Mouse (Mus musculus) limb, embryonic 15.5 days (tissue): ENCODE measurements around the gene Slc35f3. TPM values are rescaled to one million over a fixed set of nuclear protein-coding genes. Genes with fewer than 3 reads are reported as not detected.
A peak's percentile ranks its signal among the peaks of the same experiment; 100 is the strongest.
"Not testable (repeated sequence)": the region's sequence is repeated elsewhere in the genome, so short reads cannot be mapped to it uniquely, and the experiment has no call there.

Source experiments
- ATAC-seq: fragments of 200-750 bp; cut with Nextera tagmentation; 2 replicates; pipeline ENCODE4 v1.8.0; 2017; ENCODE audit warnings: low read depth, moderate TSS enrichment; ENCODE audit not compliant: insufficient number of reproducible peaks, low FRiP score, low TSS enrichment
- H3K27ac ChIP-seq: fragments of 300-500 bp; sonication (generic); 2 replicates; pipeline ENCODE4 v1.5.1; 2015; ENCODE audit warnings: moderate library complexity, mild to moderate bottlenecking, inconsistent platforms
- H3K27me3 ChIP-seq: fragments of 300-500 bp; sonication (generic); 2 replicates; pipeline ENCODE4 v1.6.1; 2015; ENCODE audit warnings: inconsistent platforms
- H3K36me3 ChIP-seq: fragments of 300-500 bp; sonication (generic); 2 replicates; pipeline ENCODE4 v1.6.1; 2015; ENCODE audit warnings: inconsistent platforms
- H3K4me1 ChIP-seq: fragments of 300-500 bp; sonication (generic); 2 replicates; pipeline ENCODE4 v1.6.1; 2015; ENCODE audit warnings: inconsistent platforms
- H3K4me2 ChIP-seq: fragments of 300-500 bp; sonication (generic); 2 replicates; pipeline ENCODE4 v1.6.1; 2015; ENCODE audit warnings: mild to moderate bottlenecking, inconsistent platforms
- H3K4me3 ChIP-seq: fragments of 300-500 bp; sonication (generic); 2 replicates; pipeline ENCODE4 v1.5.1; 2015; ENCODE audit warnings: mild to moderate bottlenecking, inconsistent platforms
- H3K9ac ChIP-seq: fragments of 300-500 bp; sonication (generic); 2 replicates; pipeline ENCODE4 v1.6.1; 2015; ENCODE audit warnings: inconsistent platforms
- H3K9me3 ChIP-seq: fragments of 300-500 bp; sonication (generic); 2 replicates; pipeline ENCODE4 v1.6.1; 2016; ENCODE audit warnings: inconsistent platforms
- WGBS: fragments of 180-500 bp; shearing (Covaris S2); methylation state at CpG from one replicate; pipeline ENCODE4 v1.1.7; 2015; 5-methylcytosine and 5-hydroxymethylcytosine counted together
- polyA plus RNA-seq: library from polyadenylated mRNA; unstranded; fragments of >200 nt; fragmentation: Nextera tagmentation; extraction: Ambion mirVana; gene quantifications from 2 replicates; pipeline ENCODE4 v1.2.1, GENCODE M21; 2015

Slc35f3 gene
- polyA plus RNA-seq, 1 experiment from 2014 or later = 1.9 TPM

GRCm38 (mm10) chr8:126379580-126379979, 81.2 kb downstream of the Slc35f3 start:
- Histone ChIP-seq H3K4me2 (no peak overlapping the region), H3K27ac (no peak overlapping the region), H3K9ac (no peak overlapping the region), H3K4me3 (no peak overlapping the region), H3K36me3 (no peaks in the 10 kb centered on the region), H3K27me3 (peaks cover 9% of the 10 kb centered on the region), H3K9me3 (no peaks in the 10 kb centered on the region), H3K4me1 (no peaks in the 10 kb centered on the region)
- no peak for ATAC-seq
- WGBS = 88% methylated on average over 6 of the region's 6 CpGs

- Histone ChIP-seq H3K36me3 (no peaks in the 10 kb centered on the region), H3K27me3 (peaks cover 9% of the 10 kb centered on the region), H3K4me2 (no peak overlapping the region), H3K4me1 (no peaks in the 10 kb centered on the region), H3K9ac (no peak overlapping the region), H3K4me3 (no peak overlapping the region), H3K9me3 (no peaks in the 10 kb centered on the region), H3K27ac (no peak overlapping the region)
- no peak for ATAC-seq
- 46% methylated on average over 2 of the region's 2 CpGs for WGBS
Measured at GRCm38 (mm10) chr8:126380141-126380540, 81.8 kb downstream of the Slc35f3 start.

GRCm38 (mm10) chr8:126381299-126381698, 82.9 kb downstream of the Slc35f3 start:
- Histone ChIP-seq H3K36me3 (no peaks in the 10 kb centered on the region), H3K4me1 (no peaks in the 10 kb centered on the region), H3K27ac (no peak overlapping the region), H3K9ac (no peak overlapping the region), H3K27me3 (peaks cover 6% of the 10 kb centered on the region; the same call in 1 of the 2 replicates), H3K9me3 (no peaks in the 10 kb centered on the region), H3K4me2 (no peak overlapping the region), H3K4me3 (no peak overlapping the region)
- no peak for ATAC-seq
- 81% methylated on average over 7 of the region's 7 CpGs for WGBS

DNA sequence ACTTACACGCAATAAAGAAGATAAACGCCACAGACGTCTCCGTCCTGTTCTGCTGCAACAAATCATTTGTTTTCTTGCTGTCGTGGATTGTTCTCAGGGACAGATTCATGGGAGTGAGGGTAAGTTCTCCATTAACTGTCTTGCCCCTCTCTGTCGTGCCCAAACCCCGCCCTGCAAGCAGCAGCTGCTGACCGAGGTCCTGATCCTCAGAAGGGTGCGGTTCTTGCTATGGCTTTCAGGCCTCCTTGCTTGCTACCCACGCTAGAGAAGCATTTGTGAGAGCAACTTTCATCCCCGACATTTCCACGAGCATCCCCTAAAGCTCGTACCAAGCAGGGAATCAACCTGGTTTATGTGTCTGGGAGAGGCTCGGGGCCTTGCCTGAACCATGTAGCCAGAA, 83.9 kb downstream of the Slc35f3 start:
- H3K27ac ChIP-seq = no peak overlapping the region
- H3K36me3 ChIP-seq = no peaks in the 10 kb centered on the region
- 38% methylated on average over 14 of the region's 14 CpGs for WGBS
- H3K4me1 ChIP-seq = no peaks in the 10 kb centered on the region
- no peak overlapping the region for H3K4me3 ChIP-seq
- H3K9me3 ChIP-seq = no peaks in the 10 kb centered on the region
- no peak overlapping the region for H3K4me2 ChIP-seq
- no peak for ATAC-seq
- H3K9ac ChIP-seq = no peak overlapping the region
- 0 out of 2 replicates have a peak, but pooled peaks cover under 1% of the 10 kb centered on the region for H3K27me3 ChIP-seq

- ATAC-seq = no peak
Measured at GRCm38 (mm10) chr8:126382749-126383148, 84.4 kb downstream of the Slc35f3 start.

DNA sequence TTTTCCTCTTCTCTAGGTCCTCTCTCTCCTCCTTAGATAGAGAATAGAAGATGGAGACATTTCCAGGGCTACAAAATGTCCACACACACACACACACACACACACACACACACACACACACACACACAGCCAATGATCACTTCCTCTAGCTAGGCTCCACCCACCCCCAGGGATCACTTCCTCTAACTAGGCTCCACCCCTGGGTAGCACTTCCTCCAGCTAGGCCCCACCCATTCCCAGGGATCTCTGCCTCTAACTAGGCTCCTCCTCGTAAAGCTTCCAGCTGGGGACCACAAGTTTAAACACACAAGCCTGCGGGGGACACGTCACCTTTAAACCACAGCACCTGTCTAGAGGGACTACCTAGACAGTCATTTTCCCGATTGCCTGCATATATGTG, 89.2 kb downstream of the Slc35f3 start:
- no peak for ATAC-seq
- no peak overlapping the region for H3K9ac ChIP-seq
- WGBS = 76% methylated on average over 4 of the region's 4 CpGs

More at GRCm38 (mm10) chr8:126382749-126383148, 84.4 kb downstream of the Slc35f3 start:
- Histone ChIP-seq H3K9ac (no peak overlapping the region), H3K4me3 (no peak overlapping the region), H3K4me2 (no peak overlapping the region), H3K9me3 (no peaks in the 10 kb centered on the region), H3K27me3 (no peaks in the 10 kb centered on the region), H3K27ac (no peak overlapping the region), H3K36me3 (no peaks in the 10 kb centered on the region), H3K4me1 (no peaks in the 10 kb centered on the region)
- 58% methylated on average over 5 of the region's 5 CpGs for WGBS

GRCm38 (mm10) chr8:126391541-126391940, 93.2 kb downstream of the Slc35f3 start:
- H3K9ac ChIP-seq = no peak overlapping the region
- 0 out of 2 replicates have a peak, but pooled peaks have one; percentile 58 for ATAC-seq
- 44% methylated on average over 2 of the region's 2 CpGs for WGBS
- no peak overlapping the region for H3K4me3 ChIP-seq
- peaks cover 4% of the 10 kb centered on the region; the same call in 1 of the 2 replicates for H3K4me1 ChIP-seq
- H3K4me2 ChIP-seq = no peak overlapping the region
- no peak overlapping the region for H3K27ac ChIP-seq
- no peaks in the 10 kb centered on the region for H3K36me3 ChIP-seq
- H3K27me3 ChIP-seq = no peaks in the 10 kb centered on the region
- H3K9me3 ChIP-seq = no peaks in the 10 kb centered on the region

More for the DNA sequence above, 89.2 kb downstream of the Slc35f3 start:
- no peaks in the 10 kb centered on the region for H3K9me3 ChIP-seq
- H3K4me1 ChIP-seq = peaks cover 4% of the 10 kb centered on the region; the same call in 1 of the 2 replicates
- no peaks in the 10 kb centered on the region for H3K36me3 ChIP-seq
- no peak overlapping the region for H3K4me2 ChIP-seq
- H3K27ac ChIP-seq = no peak overlapping the region
- H3K27me3 ChIP-seq = no peaks in the 10 kb centered on the region
- H3K4me3 ChIP-seq = no peak overlapping the region

GRCm38 (mm10) chr8:126395386-126395785, 97.0 kb downstream of the Slc35f3 start:
- WGBS = 85% methylated on average over 9 of the region's 9 CpGs
- no peak overlapping the region for H3K9ac ChIP-seq

DNA sequence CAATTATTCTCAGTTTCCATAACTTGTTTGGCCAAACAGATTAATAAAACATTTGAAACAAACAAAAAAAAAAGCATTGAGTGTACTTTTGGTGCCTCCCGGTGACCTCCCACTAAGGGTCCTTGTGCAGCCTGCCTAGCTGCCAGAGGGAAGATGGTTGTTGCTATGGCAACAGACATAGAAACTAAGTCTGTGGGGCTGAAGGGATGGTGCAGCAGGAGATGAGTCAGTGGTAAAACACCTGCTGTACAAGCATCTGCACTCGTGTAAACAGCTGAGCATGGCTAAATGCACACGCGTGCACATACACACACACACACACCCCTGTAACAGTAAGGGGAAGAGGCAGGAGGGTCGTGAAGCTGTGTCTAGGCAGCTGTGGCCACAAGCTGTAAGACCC, 97.6 kb downstream of the Slc35f3 start:
- Histone ChIP-seq H3K4me3 (no peak overlapping the region), H3K4me2 (no peak overlapping the region), H3K36me3 (no peaks in the 10 kb centered on the region), H3K27ac (no peak overlapping the region), H3K9me3 (no peaks in the 10 kb centered on the region), H3K4me1 (peaks cover 4% of the 10 kb centered on the region; the same call in 1 of the 2 replicates), H3K27me3 (no peaks in the 10 kb centered on the region), H3K9ac (no peak overlapping the region)
- 83% methylated on average over 5 of the region's 5 CpGs for WGBS
- ATAC-seq = no peak

More at GRCm38 (mm10) chr8:126395386-126395785, 97.0 kb downstream of the Slc35f3 start:
- Histone ChIP-seq H3K27ac (no peak overlapping the region), H3K27me3 (no peaks in the 10 kb centered on the region), H3K36me3 (no peaks in the 10 kb centered on the region), H3K9me3 (no peaks in the 10 kb centered on the region), H3K4me2 (no peak overlapping the region), H3K4me1 (peaks cover 4% of the 10 kb centered on the region; the same call in 1 of the 2 replicates), H3K4me3 (no peak overlapping the region)
- no peak for ATAC-seq

- Histone ChIP-seq H3K4me2 (no peak overlapping the region), H3K36me3 (no peaks in the 10 kb centered on the region), H3K27me3 (no peaks in the 10 kb centered on the region), H3K4me1 (no peaks in the 10 kb centered on the region), H3K9me3 (no peaks in the 10 kb centered on the region), H3K9ac (no peak overlapping the region), H3K4me3 (no peak overlapping the region), H3K27ac (no peak overlapping the region)
- no peak for ATAC-seq
- WGBS = 76% methylated on average over 3 of the region's 3 CpGs
Measured at GRCm38 (mm10) chr8:126398349-126398748, 100.0 kb downstream of the Slc35f3 start.

DNA sequence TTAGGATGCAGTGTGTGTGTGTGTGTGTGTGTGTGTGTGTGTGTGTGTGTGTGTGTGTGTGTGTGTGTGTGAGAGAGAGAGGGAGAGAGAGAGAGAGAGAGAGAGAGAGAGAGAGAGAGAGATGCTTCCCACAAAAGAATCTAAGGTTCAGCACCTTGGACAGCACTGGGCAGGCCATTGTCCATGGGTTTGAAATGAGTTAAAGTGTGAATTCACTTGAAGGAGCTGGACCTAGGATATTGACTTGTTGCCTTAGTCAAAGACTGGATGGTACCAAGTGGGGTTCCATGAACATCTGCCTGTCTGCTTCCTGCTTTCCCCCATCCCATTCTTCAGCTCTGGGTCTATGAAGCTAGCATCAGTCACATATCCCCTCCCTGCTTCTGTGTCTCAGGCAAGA, 106.2 kb downstream of the Slc35f3 start:
- H3K4me1 ChIP-seq, H3K27ac ChIP-seq, H3K4me3 ChIP-seq, H3K27me3 ChIP-seq, H3K9me3 ChIP-seq, H3K36me3 ChIP-seq, ATAC-seq, H3K4me2 ChIP-seq, H3K9ac ChIP-seq: not testable (repeated sequence)

- H3K36me3 ChIP-seq = no peaks in the 10 kb centered on the region
- WGBS = 71% methylated on average over 4 of the region's 4 CpGs
Measured at GRCm38 (mm10) chr8:126405030-126405429, 106.7 kb downstream of the Slc35f3 start.

DNA sequence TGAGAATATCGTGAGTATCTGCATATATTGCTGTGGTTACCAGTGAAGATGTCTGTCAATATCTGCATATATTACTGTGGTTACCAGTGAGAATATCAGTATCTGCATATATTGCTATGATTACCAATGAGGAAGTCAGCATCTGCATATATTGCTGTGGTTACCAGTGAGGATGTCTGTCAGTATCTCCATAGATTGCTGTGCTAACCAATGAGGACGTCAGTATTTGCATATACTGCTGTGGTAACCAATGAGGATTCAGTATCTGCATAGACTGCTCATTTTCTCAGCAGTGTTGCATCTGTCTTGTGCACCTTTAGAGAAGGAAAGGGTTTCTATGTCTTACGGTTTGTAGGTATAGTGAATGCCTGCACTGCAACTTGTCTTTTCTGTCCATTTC, 122.5 kb downstream of the Slc35f3 start:
- Histone ChIP-seq H3K27ac (no peak overlapping the region), H3K36me3 (peaks cover 2% of the 10 kb centered on the region), H3K9ac (no peak overlapping the region), H3K9me3 (no peaks in the 10 kb centered on the region), H3K4me1 (peaks cover 8% of the 10 kb centered on the region), H3K4me2 (no peak overlapping the region), H3K27me3 (no peaks in the 10 kb centered on the region), H3K4me3 (no peak overlapping the region)
- 75% methylated on average over 3 of the region's 3 CpGs for WGBS
- ATAC-seq = no peak

More at GRCm38 (mm10) chr8:126405030-126405429, 106.7 kb downstream of the Slc35f3 start:
- Histone ChIP-seq H3K9me3 (no peaks in the 10 kb centered on the region), H3K4me3 (no peak overlapping the region), H3K27ac (no peak overlapping the region), H3K9ac (no peak overlapping the region), H3K4me2 (no peak overlapping the region), H3K27me3 (no peaks in the 10 kb centered on the region), H3K4me1 (no peaks in the 10 kb centered on the region)
- ATAC-seq = no peak
